8 mouse cellular contexts compared by ENCODE assay signal in genomic region chr13:45907181-45907691, GRCm38 (mm10). TPM values are rescaled to one million over a fixed set of nuclear protein-coding genes. Genes with fewer than 3 reads are reported as not detected.
DNase-seq lines count a peak whose midpoint lies in the region; ATAC-seq and TF ChIP-seq lines count a peak whose summit lies in the region.
"Had no signal": no experiment of that assay in that cellular context is flagged by ENCODE, and none has a peak within 500 bp of the region (broad histone marks: within the 10 kb centered on the region; RNA-seq: fewer than 3 reads in every experiment).

No protein-coding gene starts in this region.

- 56% methylated on average over 6 of the region's 6 CpGs for WGBS in liver, embryonic 16.5 days (ENCODE audit: insufficient replicate concordance)

- H3K4me3 ChIP-seq in left cerebral cortex, adult 2 months: no peak overlapping the region
- no peak overlapping the region for H3K4me3 ChIP-seq in MEL (ENCODE audit: control insufficient read depth in 1 of 2, insufficient read depth in 1 of 2, low read depth in 2 of 2, low read length in 2 of 2)
- H3K4me3 ChIP-seq in liver, embryonic 16.5 days (ENCODE audit: low read depth, low read length): no peak overlapping the region
- H3K4me3 ChIP-seq: stomach, embryonic 15.5 days had no signal

- peak overlapping the region; percentile 3; the same call in 1 of the 2 replicates for H3K9ac ChIP-seq in MEL (ENCODE audit: control insufficient read depth, low read depth, low read length, poor library complexity, severe bottlenecking)
- no peak overlapping the region for H3K9ac ChIP-seq in liver, embryonic 16.5 days (ENCODE audit: low read depth, low read length)
- H3K9ac ChIP-seq: stomach, embryonic 15.5 days had no signal

- ATAC-seq in liver, embryonic 16.5 days (ENCODE audit: low read depth): no peak

- no peaks in the 10 kb centered on the region for H3K9me3 ChIP-seq in MEL (replicated peaks; ENCODE audit: insufficient read depth, low read length)
- H3K9me3 ChIP-seq in liver, embryonic 16.5 days (replicated peaks; ENCODE audit: control insufficient read depth, low read length): no peaks in the 10 kb centered on the region
- H3K9me3 ChIP-seq: stomach, embryonic 15.5 days had no signal

- no peaks in the 10 kb centered on the region; the same call in 1 of the 2 replicates for H3K79me2 ChIP-seq in MEL (ENCODE audit: control insufficient read depth, insufficient read depth, low read length, poor library complexity)

- TF ChIP-seq CTCF in left cerebral cortex, adult 2 months (IDR thresholded peaks at IDR 0.05): no peak
- TF ChIP-seq CTCF in MEL (IDR thresholded peaks at IDR 0.05 in 2 of 3, conservative IDR thresholded peaks at IDR 0.05 in 1 of 3; ENCODE audit: control insufficient read depth in 1 of 3, insufficient read depth in 1 of 3, low read depth in 2 of 3, low read length in 3 of 3, poor library complexity in 1 of 3, severe bottlenecking in 1 of 3): no peak

- TF ChIP-seq EP300 in MEL (IDR thresholded peaks at IDR 0.05; ENCODE audit: low read depth in 1 of 2, low read length in 2 of 2): no peak

- peaks cover 8 to 58% of the 10 kb centered on the region in 2 experiments for H3K4me1 ChIP-seq in MEL (ENCODE audit: control insufficient read depth in 1 of 2, insufficient read depth in 2 of 2, low read length in 2 of 2)
- H3K4me1 ChIP-seq in liver, embryonic 16.5 days (ENCODE audit: control insufficient read depth, low read depth, low read length): peaks cover 38% of the 10 kb centered on the region

- peaks cover 0 to 52% of the 10 kb centered on the region in 2 experiments; a peak in 2 of 4 replicates for H3K36me3 ChIP-seq in MEL (ENCODE audit: control insufficient read depth in 1 of 2, insufficient read depth in 2 of 2, low read length in 2 of 2)
- H3K36me3 ChIP-seq in liver, embryonic 16.5 days (ENCODE audit: control insufficient read depth, insufficient read depth): no peaks in the 10 kb centered on the region
- H3K36me3 ChIP-seq: stomach, embryonic 15.5 days had no signal

- H3K4me2 ChIP-seq in liver, embryonic 16.5 days (ENCODE audit: low read depth, low read length): no peak overlapping the region

- TF ChIP-seq RAD21 in MEL (IDR thresholded peaks at IDR 0.05; ENCODE audit: low read depth, low read length): no peak

- no peak for DNase-seq in left cerebral cortex, adult 2 months (ENCODE audit: extremely low spot score in 1 of 2, low spot score in 2 of 2)
- DNase-seq in left cerebral cortex, adult 8-10 months (ENCODE audit: low spot score in 2 of 2): no peak
- DNase-seq in MEL (ENCODE audit: low read depth, low spot score): no peak
- DNase-seq in cerebellum, adult 11 months: peak; percentile 20
- DNase-seq in T-cell, adult 2 months (ENCODE audit: low spot score): no peak
- DNase-seq in gastrocnemius, postnatal 10 days: no peak

- no peaks in the 10 kb centered on the region for H3K27me3 ChIP-seq in MEL (ENCODE audit: control insufficient read depth in 1 of 2, insufficient read depth in 2 of 2, low read length in 2 of 2)
- H3K27me3 ChIP-seq in liver, embryonic 16.5 days (ENCODE audit: control insufficient read depth, insufficient read depth, low read depth, low read length): no peaks in the 10 kb centered on the region
- H3K27me3 ChIP-seq: stomach, embryonic 15.5 days had no signal

- peak overlapping the region; percentile 32; the same call in 1 of the 2 replicates for H3K27ac ChIP-seq in left cerebral cortex, adult 2 months
- H3K27ac ChIP-seq in MEL (ENCODE audit: control insufficient read depth, low read depth, low read length): peak overlapping the region; percentile 26; the same call in 1 of the 2 replicates
- peak overlapping the region; percentile 19; the same call in 1 of the 2 replicates for H3K27ac ChIP-seq in liver, embryonic 16.5 days (ENCODE audit: low read length)
- H3K27ac ChIP-seq: stomach, embryonic 15.5 days had no signal

- no peak for TF ChIP-seq POLR2A in MEL (IDR thresholded peaks at IDR 0.05; ENCODE audit: control insufficient read depth in 1 of 2, insufficient read depth in 1 of 2, low read depth in 1 of 2, low read length in 2 of 2, poor library complexity in 1 of 2)

- intact Hi-C loops in left cerebral cortex, adult 2 months (cut with DNase I): no loop called here

TF ChIP-seq in MEL, 35 proteins besides CTCF, POLR2A, EP300 and RAD21:
- TF ChIP-seq USF1 (IDR thresholded peaks at IDR 0.05; ENCODE audit: low read depth, low read length) (peak; percentile 40; the same call in 1 of the 2 replicates), ZKSCAN1 (IDR thresholded peaks at IDR 0.05; ENCODE audit: low read depth, low read length) (no peak)

RNA-seq across cellular contexts. Expression of gene Atxn1, which starts 57.6 kb away (rescaled TPM):
- total RNA-seq in left cerebral cortex, adult 2 months (2021): 100 to 1,000 TPM; 152 to 197 TPM
- total RNA-seq in left cerebral cortex, adult 8-10 months (2022): 100 to 1,000 TPM; 135 to 195 (median 160) TPM
- total RNA-seq in MEL (2012; rRNA removed): 0.39 and 0.98 TPM in 2 replicates
- polyA plus RNA-seq in MEL (2012; ENCODE audit: insufficient read depth in 1 of 2, insufficient read length in 2 of 2, low read depth in 1 of 2, low replicate concordance in 2 of 2, missing spikeins in 1 of 2): 1 to 10 TPM in 1 of 2 experiments, not detected in 1; 1.1 TPM
- polyA plus RNA-seq in liver, embryonic 16.5 days (2015; fragmentation: Nextera tagmentation; extraction: Ambion mirVana): 2.8 and 3.2 TPM in 2 replicates
- total RNA-seq in gastrocnemius, postnatal 10 days (2021): 10 to 100 TPM; 27.7 to 33.5 TPM

Comparison
In these comparisons a context has a peak if more than half of its experiments do, and no peak if none do; other contexts are left out.
1. RNA of gene Atxn1, which starts 57.6 kb away (total RNA-seq): 152 to 197 TPM in left cerebral cortex, adult 2 months, 135 to 195 TPM in left cerebral cortex, adult 8-10 months and 27.7 to 33.5 TPM in gastrocnemius, postnatal 10 days; 0.39 to 0.98 TPM in MEL; every median in the first group is over 10 times any median in the second.
2. Peak in every context shown above with its lines, with median percentiles within 50 percentile points of each other: H3K27ac ChIP-seq.